Mouse (Mus musculus) cerebellum, adult 11 months (tissue): Measurements from ENCODE around the gene Galnt14.

ENCODE experiments used
- DNase-seq: peaks from one replicate; pipeline ENCODE4 v3.0.0; 2022

The Galnt14 gene

DNA sequence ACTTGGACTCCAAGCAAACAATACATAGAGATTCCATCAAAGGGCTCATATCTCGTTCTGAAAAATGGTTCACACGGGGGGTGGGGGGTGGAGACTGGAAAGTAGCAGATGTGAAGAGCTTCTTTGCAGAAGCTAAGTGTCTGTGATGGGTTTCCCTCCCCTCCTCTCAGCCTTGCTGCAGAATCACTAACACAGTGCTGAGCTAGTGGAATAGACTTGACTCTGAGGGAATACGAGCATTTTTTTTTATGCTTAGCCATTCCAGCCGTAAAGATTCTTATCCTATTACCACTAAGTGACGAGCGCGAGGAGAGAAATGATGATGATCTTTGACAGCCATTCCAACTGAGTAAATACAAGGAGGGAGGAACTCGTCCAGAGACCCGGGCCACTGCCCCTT is 142.0 kb downstream of the Galnt14 start:
- no peak for DNase-seq

DNA sequence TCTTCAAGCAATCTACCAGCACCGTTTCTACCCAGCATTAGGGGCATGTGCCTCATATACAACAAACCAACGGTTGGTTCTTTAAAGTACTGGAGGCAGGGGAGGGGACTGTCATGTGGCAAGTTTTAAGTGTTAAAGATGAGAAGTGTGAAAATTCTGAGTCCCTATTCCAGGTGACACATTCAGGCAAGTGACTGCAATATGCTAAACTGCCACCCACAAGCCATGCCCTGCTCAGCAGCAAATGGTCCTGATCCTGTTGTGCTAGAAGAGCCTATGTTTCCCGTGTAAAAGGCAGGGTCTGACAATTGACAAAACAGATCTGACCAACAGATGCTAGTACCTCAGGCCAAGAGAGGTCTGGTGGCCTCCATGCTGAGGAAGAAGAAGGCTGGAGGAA is 149.1 kb downstream of the Galnt14 start:
- no peak for DNase-seq

DNA sequence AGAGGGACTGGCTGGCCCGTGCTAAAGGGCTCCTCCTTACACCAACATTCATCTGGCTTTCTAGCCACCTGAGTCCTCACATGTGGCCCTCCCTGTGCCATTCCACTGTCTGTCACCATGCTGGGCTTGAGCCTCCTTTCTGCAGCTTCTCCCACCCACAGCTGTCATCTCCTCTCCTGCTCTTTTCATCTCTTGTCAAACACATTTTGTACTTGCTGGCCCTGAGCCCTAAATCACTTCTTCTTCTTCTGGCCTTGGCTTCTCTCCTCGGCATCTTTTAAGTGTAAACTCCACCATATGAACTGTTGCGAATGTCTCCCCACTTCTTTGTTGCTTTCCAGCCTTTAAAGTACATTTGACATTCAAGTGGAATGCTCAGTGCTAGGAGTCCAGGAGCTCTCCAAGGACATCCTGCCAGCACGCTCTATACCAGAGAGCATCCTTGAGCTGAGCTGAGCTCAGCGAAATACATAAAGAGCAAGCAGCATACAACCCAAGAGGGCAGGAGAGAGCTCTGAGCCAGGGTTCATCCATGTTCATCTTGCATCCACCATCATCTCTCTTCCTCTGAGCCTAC is 150.0 kb downstream of the Galnt14 start:
- DNase-seq: no peak

DNA sequence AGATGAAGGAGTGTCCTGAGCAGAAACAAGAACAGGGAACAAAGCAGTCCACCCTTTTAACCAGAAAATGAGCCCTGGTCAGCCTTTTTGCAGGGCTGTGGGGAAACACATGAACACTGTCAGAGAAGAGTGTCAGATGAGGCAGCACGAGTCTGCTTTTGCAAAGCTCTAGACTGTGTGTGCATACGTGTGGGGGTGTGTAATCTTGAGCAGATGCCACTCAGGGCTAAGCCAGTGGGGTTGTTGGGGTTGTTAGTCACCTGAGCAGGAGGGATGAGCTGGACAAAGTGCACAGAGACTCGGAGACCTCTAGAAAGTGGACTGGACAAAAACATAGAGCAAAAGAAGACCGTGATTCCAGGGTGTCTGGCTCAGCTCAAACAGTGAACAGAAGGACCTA is 150.8 kb downstream of the Galnt14 start:
- no peak for DNase-seq

DNA sequence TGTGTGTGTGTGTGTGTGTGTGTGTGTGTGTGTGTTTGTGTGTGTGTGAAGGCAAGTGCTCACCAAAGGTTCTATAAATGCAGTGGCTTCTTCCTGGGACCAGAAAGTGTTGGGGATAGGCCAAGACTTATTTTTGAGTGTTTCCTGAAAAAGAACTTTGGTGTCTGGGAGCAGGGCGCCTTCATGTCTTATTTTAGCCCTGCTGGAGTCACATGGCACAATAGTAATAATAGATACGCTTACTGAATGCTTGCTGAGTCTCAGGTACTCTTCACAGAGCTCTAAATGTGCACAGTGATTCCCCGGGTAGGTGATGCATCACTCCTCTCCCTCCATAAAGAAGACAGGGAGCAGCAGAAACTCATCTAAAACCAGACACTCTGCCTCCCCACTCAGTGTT is 153.2 kb downstream of the Galnt14 start:
- DNase-seq: no peak

DNA sequence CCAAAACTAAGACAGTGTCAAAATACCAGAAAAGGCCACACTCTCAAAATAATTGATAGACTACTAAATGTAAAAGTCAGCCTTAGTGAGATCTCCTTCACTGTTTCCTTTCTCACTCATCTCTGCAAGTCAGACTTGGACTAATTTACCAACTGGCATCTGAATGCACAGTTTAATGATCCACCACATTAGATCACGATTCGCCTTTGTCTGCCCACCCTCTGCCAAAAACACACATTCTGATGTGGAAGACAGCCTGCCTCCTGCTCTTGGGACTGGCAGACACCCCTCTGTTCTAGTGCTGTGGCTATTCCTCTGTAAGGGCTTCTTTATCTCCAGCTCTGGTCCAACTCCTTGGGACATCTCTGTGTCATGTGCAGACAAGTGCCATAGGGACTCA is 153.8 kb downstream of the Galnt14 start:
- DNase-seq: no peak

DNA sequence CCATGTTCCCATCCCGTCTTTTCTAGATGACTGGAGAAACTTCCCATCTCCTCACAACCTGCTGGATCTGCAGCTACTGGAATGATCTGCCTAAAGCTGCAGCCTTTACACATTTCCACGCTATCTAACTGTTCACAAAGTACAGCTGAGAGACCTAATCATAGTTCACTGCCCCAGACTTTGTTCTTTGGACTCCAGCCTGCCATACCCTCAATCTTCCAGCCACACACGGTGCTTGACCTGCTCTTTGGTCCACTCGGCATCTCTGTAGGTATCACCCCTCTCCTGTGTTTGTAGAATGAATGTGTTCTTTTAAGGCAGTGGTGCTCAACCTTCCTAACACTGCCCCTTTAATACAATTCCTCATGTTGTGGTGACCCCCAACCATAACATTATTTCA is 155.6 kb downstream of the Galnt14 start:
- DNase-seq: no peak

DNA sequence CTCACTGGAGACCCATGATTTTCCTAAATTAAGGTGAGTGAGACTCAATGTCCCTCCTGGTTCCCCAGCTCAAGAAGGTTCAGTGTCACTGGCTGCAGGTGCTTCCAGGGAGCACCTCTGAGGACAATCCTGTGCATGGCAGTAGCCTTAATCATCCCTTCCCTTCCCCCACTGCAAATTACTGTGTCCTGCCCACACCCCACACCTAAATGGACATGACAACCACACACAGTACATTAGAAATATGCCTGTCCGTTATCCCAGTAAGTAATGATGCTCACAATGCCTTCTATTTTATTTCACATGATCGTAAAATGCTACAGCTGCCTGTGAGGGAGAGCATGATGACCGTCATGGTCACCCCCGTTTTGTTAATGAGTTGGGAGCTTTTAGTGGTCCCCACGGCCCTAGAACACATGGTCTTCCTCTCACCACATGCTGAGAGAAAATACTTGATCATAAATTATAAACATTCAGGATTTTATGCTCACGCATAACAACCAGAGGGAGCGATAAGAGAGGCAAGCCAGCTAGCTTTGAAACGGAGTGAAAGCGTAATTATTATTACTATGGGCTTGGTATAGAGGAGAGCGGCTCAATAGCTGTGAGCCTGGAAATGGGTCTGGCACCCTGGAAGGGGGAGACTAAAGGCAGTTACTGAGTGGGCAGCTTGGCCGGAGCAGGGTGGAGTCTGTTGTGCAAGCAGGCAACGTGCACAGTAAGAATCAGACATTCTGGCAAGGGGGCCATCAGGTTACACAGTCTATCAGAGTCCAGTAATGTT is 161.3 kb downstream of the Galnt14 start:
- no peak for DNase-seq

DNA sequence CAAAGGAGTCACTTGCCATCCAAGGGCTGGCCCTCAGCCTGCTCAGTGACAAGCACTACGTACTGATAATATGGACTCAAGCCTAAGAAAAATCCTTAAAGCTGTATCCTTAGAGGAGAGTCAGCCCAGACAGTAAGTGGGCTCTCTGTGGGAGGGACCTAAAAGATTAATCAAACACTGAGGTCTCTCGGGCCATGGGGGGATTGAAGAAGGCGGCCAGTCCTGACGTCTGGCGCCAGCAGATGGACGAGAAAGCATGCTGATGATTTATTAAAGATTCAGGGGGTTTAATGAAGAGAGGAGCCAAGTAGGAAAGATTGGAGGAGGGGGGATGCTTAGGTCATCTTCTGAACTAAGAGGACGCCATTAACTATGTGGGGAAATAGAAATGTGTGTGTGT is 162.1 kb downstream of the Galnt14 start:
- no peak for DNase-seq

DNA sequence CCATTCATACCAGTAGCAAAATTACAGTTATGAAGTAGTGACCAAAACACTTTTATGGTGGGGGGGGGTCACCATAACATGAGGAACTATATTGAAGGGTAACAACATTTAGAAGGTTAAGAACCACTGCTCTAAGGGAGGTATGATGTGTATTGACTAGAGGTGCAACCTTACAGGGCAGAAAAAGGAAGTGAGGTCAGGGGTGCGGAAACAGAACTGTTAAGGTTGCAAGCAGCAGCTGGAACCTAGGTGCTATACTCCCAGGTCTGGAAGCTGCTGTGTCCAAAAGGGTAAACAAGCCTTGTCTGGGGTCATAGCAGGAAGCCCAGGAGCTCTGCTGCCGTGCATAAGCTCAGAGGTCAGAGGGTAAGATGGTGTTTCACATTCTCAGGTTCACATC is 162.8 kb downstream of the Galnt14 start:
- DNase-seq: no peak

DNA sequence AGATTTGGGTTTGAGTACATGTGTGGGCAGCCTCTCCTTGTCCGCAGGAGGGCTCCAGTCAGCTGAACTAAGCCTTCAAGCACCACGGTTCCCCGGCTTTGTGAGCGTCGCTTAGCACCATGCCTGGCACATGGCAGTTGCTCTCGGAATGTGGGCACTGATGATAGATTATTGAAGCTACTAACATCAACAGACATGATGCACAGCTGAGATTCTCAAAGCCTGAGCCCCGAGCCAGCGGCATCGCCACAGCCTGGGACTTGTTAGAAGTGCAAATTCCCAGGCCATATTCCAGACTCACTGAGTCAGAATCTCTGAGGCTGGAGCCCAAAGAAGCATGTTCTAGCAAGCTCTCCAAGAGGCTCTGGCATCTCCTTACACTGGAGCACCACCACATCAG is 168.3 kb downstream of the Galnt14 start:
- DNase-seq: no peak

DNA sequence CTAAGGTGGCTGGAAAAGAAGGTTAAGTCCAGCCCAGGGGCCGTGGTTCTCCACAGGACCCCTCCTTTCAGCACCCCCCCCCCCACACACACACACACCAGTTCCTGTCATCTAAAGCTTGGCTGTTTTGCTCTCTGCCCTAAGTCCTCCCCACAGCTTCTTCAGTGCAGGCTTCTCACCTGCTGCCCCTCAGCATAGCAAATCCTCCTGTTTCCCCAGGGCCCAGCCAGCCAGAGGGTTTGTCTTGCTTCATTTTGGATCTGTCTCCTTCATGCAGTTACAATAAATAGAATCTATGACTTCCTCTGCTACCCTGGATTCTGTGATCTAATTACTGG is 169.1 kb downstream of the Galnt14 start:
- no peak for DNase-seq

DNA sequence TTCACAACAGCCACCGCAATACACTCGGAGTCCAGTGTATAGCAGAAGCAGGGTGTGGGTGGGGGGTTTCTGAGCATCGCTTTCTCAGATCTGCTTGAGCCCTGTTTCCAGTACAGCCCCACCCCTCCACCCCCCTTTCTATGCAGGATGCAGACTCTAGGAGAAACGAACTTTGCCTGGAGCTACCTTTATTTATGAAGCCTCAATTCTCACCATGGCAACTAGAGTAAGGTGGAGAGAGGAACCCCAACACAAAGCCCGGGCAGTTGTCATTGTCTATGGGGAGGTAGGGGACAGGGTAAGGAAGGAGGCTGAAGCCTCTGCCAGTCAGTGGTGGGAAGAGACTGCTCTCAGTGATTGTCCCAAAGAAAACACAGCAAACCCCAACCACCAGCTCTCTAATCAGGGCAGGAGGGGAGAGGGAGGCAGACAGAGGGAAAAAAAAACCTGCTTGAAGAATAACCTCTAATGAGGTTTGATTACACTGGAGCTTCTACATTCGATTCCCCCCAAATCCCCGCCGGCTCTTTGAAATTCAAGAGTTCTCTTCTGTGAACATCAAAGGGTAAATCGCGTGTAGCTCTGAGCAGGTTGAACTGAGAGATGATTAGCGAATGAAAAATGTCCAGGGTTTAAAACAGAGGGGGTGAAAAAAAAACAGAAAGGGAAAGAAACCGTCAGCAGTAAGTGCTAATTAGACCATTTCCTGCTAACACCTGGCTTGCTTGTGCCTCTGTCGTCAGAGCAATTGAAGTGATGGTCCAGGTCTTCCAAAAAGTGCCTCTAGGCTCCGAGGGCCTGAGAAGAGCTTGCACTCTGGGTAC is 169.6 kb downstream of the Galnt14 start:
- no peak for DNase-seq

DNA sequence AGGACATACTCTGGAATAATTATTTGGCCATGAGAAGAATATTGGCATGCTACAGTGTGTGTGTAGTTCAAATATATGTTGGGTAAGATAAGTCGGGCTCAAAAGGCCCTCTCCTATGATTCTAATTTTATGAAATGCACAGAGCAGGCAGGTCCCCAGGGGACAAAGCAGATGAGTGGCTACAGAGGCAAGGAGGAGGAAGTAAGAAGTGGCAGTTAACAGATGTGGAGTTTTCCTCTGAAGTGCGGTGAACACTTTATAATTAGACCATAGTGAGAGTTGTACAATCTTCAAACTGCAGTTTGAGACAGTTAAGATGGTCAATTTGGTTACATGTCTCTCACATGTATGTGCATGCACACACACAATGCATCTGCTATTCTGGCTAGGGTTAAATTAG is 178.4 kb downstream of the Galnt14 start:
- no peak for DNase-seq

DNA sequence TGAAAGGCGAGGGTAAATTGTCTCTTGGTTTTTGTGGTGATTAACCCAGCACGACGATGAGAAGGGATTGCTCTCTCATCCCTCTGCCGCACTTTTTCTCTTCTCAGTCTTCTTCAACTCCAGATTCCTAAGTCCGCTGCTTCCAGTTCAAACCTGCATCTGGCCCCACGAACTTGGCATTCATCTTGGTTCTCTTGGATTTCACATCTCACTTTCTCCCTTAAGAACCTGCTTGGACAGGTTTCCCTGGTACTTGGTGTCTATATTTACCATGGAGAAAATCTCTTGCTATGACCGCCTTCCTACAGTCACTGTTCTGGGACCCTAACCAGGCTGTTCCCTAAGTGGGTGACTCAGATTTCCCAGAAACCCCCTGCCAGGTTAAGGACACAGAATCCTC is 188.1 kb downstream of the Galnt14 start:
- no peak for DNase-seq

DNA sequence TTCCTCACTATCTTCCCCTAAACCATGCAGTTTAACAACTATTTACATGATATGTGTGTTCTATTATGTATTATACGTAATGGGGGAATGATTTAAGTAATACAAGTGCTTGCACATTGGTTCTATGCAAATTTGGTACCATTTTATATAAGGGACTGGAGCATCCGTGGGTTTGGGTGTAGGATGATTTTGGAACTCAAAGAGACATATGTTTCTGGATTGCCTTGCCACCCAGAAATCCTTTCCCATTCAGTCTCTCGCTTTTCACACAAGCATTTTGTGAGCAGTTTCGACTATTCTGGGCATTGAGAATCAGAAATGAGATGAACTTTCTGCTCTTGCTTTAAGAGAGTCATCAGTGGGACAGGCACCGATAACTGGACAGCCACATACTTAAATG is 190.9 kb downstream of the Galnt14 start:
- DNase-seq: no peak

DNA sequence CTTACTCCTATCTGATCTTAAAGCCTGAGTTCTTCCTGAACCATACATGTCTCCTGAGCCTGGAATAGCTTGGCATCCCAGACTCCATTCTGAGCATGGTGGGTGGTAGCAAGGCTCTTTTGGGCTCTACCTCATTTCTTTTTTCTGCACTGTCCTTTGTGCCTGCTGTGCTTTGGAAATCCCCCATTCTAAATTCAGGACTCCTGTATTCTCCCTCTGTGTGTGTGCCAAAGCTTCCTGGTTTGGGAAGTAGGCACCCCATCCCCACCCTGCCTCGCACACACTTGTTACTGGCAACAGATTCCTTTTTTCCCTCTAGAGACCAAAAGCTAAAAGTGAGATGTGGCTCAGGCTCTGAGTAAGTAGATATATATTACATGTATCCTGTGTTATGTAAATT is 191.9 kb downstream of the Galnt14 start:
- DNase-seq: no peak

DNA sequence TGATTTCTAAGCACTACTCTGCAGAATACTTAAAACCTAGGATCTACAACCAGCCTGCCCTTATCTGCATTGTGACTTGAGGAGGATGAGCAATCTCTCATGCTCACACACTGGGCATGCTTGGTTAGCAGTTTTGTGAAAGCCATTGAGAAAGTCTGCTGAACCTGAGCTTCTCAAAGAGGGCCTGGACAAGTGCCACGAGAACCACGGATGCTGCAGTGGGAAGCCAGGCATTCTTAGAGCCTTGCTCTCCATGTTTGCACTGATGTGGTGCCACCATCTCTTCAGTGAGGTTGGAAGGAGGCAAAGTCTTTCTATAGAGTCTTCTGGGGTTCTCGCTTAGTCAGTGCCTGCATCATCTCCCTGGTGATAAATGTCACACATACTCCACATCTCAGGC is 194.7 kb downstream of the Galnt14 start:
- DNase-seq: no peak

DNA sequence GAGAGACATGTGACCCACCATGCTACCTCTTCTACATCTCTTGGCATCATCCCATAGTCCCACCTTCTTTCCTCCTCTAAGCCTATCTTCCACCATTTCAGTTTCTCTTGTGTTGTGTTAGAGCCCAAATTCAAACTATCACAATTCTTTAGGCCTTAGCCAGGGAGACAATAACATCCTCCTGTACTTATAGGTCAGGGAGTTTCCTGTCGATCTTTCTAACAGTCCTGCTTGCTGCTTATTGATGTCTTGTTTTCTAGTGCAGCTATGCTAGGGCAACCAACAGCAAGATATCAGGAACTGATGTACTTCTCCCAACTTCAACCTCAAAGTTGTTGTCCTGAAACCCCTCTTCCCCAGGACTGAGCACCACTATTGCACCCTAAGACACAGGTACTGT is 195.4 kb downstream of the Galnt14 start:
- DNase-seq: no peak

DNA sequence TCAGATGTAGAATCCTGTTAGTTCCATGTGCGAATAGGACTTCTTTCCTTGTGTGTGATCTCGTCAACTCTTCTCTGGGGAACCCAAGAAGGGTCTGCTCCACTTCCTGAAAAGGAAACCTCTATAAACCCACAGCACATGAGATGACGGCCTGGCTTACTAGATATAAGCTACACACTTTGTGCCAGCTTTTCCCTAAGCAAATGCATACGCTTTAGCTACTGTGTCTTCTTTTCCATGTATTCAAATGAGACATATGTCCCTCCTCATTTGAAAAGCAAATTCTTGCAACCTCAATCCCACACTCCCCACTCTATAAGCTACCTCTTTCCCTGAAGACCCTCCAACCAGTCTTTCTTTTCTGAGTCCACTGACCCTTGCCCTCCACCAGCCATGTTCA is 196.0 kb downstream of the Galnt14 start:
- DNase-seq: no peak

DNA sequence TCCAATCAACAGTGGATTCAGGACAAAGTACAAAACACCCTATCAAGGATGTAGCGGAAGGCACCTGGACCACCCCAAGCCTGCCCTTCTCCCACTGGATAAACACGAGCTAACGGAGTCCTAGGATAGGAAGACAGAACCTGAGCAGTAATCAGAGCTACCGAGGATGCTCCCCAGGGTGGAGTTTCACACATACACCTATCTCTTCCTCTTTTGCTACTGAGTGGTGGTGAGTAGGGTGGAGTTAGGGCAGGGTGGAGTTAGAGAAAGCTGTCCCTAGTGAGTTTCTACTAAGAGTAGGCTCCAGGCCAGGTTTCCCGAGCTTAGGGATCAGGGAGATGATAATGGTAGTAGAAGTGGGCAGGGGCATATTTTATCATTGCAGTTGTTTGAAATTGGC is 197.4 kb downstream of the Galnt14 start:
- no peak for DNase-seq

DNA sequence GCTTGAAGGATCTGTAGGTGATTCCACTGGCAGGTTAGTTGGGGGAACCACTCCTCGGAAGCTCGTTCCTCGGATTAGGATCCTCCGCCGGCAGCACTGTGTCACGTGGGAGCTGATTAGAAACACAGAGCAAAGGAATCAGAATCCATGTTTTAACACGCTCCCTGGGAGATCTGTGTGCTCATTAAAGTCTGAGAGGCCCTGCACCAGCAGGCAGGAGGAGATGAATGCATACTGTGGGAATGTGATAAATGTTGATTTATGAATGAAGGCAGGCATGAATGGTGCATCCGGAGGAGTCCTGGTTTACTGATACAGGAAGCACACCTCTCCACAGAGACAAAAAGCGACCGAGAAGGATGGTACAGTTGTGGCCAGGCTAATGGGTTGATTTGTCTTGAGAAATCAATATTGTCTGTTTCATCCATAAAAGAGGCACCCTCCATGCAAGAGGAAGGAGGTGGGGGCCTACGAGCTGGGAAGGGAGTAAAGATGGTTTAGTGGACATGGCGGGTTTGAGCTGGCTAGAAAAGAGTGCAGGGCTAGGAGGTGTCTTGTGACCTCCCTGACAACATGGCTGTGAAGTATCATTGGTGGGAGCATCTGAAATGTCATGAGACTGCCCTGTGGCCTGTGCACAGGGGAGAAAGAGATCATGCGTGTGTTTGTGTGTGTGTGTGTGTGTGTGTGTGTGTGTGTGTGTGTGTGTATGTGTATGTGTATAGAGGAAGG is 202.3 kb downstream of the Galnt14 start:
- no peak for DNase-seq

DNA sequence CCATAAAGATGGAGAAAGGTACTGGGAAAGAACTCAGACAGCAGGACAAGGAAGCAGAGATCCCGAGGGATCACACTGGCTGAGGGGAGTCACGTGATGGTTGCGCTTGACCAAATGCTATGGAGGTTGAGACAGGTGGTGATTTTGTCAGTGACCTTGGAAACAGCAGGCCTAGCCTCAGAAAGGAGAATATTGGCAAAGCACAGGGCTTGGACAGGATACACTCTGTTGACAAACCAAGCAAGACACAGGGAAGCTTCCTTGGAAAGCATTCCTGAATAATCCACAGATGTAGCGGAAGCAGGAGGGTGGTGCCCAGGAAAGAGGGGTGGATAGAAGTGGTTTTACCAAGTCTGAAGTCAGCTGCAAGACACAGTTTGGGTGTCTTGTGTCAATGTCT is 206.1 kb downstream of the Galnt14 start:
- no peak for DNase-seq

DNA sequence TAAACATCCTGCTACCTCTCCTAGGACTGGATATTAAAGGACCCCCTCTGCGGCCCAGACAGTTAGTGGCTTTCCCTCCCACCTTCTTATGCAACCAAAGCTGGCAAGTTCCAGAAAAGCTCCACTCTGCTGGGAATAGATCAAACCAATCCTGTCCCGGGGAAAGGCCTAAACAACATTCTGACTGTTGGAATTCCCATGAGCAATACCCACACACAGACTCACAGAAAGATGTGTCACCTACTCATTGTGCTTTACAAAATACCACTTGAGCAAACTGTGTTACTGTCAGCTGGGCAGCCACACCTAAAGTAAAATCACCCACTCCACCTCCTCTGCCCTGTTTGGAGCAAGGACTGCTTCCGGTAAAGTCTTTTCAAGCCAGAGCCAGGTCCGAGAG is 207.6 kb downstream of the Galnt14 start:
- no peak for DNase-seq
